Mouse (Mus musculus): Measurements from ENCODE around the gene Nt5c1a.
A peak's percentile ranks its signal among the peaks of the same experiment; 100 is the strongest.

The Nt5c1a gene

DNA sequence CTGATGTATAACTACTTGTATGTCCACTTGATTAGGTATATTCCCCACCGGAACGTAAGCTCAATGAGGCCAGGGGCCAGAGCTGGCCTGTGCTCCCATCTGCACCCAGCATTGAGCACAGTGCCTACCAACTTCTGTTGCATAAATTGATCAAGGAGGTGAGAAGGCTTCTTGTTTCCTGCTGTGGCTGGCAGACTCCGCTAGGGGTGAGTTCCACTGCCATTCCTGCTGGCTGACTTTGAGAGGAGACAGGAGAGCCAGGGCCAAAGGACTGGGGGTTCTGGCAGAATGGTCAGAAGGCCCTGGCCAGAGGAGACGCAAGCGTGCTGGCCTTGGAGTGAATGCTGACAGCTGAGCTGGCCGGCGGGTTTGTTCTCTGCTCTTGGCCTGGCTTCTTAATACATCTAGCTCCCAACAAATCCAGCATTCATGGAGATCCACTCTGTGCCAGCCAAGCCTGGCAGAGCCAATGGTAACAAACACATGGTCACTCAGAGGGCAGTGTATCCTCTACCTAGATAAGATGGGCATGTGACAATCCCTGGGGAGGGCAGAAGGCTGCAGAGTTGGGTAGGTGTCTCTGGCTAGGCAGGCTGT, 47.8 kb downstream of the Nt5c1a start:
- no peak for DNase-seq (ENCODE audit: low read depth)

GRCm38 (mm10) chr4:123252214-123252613, 50.9 kb downstream of the Nt5c1a start:
- no peak for DNase-seq (ENCODE audit: low read depth)

GRCm38 (mm10) chr4:123254617-123255016, 53.3 kb downstream of the Nt5c1a start:
- DNase-seq (ENCODE audit: low read depth), result peak; percentile 85

DNA sequence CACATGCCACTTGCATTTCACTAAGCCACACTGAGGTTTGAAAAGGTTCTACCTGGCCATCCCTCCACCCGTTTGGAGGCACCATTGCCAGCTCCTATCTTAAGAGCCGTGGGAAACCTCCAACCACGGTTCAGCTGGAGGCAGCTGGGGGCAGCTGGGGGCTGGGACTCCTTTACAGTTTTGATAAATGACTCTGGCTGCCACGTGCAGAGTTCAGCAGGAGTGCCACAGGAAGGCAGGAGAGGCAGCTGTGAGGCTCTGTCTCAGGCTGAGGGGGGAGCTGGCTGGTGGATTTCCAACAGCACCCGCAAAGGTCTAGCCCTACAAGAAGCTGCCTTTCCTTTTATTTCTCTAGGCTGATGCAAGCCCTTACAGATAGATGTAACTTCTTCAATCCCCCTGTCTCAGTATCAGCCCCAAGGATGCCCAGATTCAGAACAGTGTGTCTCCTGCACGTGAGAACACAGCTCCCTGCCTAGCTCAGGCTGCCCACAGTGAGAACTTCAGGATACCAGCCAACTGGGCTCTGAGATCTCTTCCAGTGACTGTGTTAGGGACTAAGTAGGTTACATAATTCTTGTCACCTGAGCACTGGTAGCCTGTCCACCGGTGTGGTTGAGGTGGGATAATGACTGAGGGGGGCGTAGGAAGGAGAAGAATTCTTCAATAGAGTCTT, 58.9 kb downstream of the Nt5c1a start:
- no peak for DNase-seq (ENCODE audit: low read depth)

DNA sequence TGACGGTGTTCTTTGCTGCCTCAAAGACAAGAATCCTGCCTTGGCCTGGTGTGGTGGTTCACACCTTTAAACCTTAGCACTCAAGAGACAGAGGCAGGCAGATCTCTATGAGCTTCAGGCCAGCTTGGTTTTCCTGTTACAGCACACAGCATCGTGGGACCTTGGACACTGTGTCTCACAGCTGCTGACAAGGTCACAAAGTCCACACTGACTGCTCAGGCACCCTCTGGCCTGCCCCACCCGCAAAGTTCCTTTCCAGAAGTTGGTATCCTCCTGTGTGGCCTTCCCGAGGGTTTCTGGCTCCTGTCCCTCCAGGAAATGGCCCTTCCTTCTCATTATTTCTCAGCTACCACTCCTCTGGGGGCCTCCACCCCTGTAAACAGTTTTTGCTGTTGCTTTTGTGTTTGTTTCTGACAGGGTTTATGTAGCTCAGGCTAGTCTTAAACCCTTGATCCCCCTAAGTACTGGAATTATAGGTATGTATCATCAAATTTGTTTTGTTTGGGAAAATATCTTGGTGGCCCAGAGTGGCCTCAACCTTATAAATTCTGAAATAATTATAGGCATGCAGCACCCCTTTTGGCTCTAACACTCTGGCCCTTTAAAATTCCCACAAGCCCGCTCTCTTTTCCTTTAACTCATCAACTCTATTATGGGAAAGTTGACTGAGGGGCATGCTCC, 60.6 kb downstream of the Nt5c1a start, which contains the start of gene Pabpc4:
Gene Pabpc4, plus strand, starts transcription at position 631 of the 681 bp plus-strand sequence.
- DNase-seq (ENCODE audit: low read depth), result no peak
